Mouse (Mus musculus) ES-E14 (cell line): ENCODE results near the gene Reep3.

ENCODE experiments used
- CHD2 ChIP-seq: IDR thresholded peaks from 2 replicates; pipeline ENCODE4 v1.6.1; 2014; ENCODE audit warnings: mild to moderate bottlenecking, low read depth, low read length, inconsistent platforms
- HCFC1 ChIP-seq: IDR thresholded peaks from 2 replicates; pipeline ENCODE4 v1.6.1; 2012; ENCODE audit warnings: low read length, inconsistent platforms, borderline replicate concordance; ENCODE audit not compliant: insufficient read depth
- MAFK ChIP-seq: IDR thresholded peaks from 2 replicates; pipeline ENCODE4 v1.6.1; 2014; ENCODE audit warnings: mild to moderate bottlenecking, low read depth, low read length, inconsistent platforms; ENCODE audit not compliant: insufficient read depth
- ZNF384 ChIP-seq: IDR thresholded peaks from 2 replicates; pipeline ENCODE4 v1.6.1; 2012; ENCODE audit warnings: low read depth, low read length, inconsistent platforms

DNA sequence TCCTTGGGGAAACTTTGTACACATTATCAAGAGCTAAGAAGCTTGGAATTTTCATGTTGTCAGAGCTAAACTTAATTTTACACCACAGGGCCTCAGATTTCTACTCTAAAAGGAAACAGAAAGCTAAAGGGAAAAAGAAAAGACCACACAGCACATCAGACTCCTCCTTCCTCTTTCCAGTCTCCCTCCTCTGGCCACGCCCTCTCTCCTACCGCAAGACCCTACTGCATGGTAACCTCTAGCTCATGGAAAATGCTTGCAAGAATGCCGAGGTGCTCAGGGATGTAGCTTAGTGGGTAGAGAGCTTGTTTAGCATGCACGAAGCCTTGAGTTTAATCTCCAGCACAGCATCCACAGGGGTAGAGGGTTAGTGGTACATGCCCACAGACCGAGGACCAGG lies 24.9 kb downstream of the Reep3 start:
- TF ChIP-seq HCFC1 (no peak), CHD2 (no peak), MAFK (no peak), ZNF384 (no peak)
